Mouse (Mus musculus) spleen, postnatal 36 days (tissue): ENCODE data around the gene Hook2.
A peak's percentile ranks its signal among the peaks of the same experiment; 100 is the strongest.

Experiments used
- DNase-seq, 2 experiments: peaks; one replicate each; pipeline ENCODE4 v3.0.0; 2022; ENCODE audit warnings: low spot score in 2 of 2, mixed read lengths in 1 of 2

The Hook2 gene

DNA sequence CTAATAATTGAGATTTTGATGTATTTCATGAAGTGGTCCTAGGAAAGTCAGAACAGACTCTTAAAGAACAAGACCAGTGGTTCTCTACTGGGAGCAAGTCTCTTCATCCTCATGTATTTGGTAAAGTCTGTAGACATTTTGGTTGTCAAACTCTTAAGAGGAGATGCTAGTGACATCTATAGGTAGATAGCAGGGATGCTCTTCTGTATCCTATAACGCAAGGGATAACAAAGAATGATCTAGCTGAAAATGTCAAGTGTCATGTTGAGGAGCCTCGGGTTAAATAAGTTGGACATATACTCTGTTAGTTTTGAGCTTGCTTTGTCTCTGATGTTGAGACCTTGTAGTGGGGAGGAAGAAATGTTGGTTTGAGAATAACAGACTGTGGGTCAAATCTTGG is 37.5 kb downstream of the Hook2 start:
- DNase-seq: no peak

DNA sequence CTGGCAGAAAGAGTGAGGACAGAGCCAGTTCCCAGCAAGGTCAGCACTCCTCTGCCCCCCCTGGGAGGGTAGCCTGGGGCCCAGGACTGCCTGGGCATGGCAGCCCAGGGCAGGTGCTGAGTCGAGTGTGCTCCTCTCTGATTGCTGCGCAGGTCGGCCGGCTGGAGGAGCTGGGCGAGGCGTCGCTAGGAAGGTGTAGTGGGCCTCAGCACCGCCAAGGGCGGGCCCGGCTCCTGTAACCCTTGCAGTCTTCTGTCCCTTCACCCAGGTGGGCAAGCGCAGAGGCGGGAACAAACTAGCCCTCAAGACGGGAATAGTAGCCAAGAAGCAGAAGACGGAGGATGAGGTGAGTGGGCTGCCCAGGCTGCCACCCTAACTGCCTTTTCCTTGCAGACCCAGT is 38.9 kb downstream of the Hook2 start:
- DNase-seq: no peak

DNA sequence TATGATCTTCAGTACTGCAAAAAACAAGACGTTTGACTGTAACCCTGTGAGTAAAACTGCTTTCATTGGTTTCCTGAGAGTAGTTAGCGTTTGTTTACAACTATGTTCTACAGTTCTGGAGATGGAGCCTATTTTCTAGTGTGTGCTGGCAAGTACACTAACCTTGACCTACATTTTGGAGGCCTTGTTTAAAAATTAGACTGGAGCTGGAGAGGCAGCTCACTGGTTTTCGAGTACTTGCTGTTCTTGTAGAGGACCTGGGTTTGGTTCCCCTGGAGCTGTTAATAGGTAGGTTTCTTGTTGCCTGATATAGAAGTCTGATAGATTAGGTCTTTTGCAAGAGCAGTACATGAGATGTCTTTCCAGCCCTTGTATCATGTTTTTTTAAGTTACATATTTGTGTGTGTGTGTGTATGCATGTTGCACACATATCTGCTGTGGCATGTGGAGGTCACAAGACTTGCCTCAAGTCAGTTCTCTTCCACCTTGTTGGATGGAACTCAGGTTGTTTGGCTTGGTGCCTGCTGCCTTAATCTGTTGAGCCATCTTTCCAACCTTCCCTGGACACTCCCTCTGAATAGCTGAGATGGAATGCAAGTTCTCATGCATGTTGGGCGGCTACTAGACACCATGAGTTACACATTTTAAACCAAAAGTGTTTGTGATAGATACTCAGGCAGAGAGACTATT is 42.4 kb downstream of the Hook2 start:
- no peak for DNase-seq

DNA sequence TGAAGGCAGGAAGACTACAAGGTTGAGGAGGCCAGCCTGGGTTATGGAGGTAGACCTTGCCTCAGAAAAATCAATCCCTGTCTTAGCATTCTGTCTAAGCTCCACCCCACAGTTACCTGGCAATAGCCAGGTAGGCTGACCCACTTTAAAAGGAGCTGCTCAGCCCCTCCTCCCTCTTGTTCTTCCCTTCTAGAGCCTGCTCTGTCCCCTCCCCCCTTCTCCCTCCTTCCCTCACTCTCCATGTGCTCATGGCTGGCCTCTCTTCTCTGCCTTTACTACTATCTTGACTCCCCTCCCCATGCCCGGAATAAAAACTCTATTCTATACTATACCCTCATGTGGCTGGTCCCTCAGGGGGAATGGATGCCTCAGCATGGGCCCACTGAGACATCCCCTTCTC is 43.5 kb downstream of the Hook2 start:
- no peak for DNase-seq

DNA sequence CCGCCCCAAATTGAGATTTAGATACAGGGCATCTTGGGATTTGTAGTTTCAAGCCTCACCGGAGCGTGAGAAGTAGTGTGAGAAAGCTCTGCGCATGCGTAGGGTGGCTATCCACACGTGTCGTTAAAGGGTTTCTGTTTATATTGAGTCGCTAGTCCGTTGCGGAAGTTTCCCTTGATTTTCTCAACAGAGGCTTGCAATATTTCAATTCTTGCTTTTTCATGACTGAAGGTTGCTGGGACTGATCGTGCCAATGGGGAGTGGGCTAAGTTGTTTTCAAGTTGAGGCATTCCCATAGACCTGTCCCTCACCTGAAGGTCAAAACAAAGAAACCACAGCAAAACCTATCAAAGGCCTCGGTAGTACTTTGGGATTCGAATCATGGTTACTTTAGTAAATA is 44.4 kb downstream of the Hook2 start:
- peak; percentile 82 to 89 for DNase-seq

DNA sequence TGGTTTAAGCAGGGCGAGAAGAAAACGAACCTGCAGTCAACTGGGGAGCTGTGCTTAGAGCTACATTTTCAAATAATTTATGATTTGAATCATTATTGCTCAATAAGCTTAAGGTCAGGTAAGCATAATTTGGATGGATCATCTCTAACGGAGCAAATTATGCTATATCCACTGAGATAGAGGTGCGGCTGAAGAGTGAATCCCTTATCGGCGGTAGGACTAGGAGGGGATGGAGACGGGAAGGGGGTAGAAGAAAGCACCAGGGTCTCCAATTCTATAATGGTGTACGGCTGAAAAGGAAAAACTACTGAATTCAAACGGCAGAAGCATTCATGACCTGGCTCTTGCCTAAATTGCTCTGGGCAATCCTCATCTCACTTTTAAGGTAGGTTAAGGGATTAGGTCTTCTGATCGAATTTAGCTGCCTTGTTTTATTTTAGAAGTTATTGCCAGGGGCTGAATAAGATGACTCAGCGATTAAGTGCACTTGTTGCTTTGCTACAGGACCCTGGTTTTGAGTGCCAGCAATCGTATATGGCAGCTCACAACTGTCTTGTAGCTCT is 44.8 kb downstream of the Hook2 start:
- DNase-seq: no peak

DNA sequence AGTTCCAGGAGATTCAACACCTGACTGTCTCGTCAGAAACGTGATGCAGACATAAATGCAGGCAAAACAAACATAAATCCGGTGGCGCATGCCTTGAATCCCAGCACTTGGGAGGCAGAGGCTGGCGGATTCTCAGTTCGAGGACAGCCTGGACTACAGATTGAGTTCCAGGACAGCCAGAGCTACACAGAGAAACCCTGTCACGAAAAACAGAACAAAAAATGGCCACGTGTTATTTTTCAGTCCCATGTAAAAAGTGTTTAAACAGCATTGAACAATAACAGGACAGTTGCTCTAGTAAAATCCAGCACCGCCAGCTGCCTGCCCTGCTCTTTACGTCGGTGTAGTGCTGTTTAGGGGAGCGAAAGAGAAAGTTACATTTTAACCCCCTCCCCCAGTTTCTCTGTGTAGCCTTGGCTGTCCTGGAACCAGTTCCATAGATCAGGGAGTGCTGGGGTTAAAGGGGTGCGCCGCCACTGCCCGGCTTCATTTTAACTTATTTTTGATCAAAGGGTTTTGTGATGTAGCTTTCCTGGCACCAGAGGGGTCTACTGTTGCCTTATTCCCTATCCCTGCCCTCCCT is 45.4 kb downstream of the Hook2 start:
- peak in 1 of 2 experiments; percentile 31 for DNase-seq

DNA sequence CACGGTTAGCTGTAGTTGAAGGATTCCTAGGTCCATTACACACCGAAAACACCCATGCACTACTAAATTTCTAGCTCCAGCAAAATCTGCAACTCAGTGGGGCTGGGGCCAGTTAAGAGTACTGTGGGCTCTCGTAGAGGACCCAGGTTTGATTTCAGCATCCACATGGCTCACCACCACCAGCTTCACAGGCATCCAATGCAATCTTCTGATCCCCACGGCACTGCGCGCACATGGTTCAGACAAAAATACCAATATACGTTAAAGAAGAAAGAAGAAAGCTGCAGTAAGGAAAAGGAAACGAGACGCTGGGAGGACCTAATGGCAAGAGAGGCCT is 45.9 kb downstream of the Hook2 start:
- no peak for DNase-seq

DNA sequence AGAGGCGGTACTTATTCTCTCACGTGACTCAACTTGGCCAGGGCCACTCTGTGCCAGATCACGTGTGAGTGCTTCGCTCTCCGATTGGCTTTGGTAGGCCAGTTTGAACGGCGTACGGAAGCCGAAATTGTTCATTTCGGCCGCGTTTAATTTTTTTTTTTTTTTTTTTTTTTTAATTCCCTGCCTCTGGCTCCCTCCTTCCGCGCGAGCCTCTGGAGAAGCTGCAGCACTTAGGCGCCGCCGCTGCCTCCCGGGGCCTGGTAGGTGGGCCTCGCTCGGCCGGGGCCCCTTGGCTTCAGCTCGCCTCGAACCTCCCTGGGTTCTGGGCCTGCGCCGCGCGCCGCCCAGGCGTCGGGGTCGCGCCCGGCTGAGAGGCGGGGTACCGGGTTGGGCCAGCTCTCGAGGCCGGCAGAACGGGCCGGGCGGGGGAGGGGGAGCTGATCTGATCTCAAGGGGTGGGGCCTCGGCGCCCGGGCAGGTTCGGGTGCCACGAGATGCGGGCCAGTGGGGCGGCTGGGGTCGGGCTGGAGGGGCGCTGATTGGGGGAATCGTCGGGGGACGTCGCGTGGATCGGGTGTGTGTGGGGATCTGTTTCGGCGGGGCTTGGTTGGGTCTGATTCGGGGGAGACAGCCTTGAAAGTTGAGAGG is 46.4 kb downstream of the Hook2 start, which contains the start of gene Tnpo2:
Gene Tnpo2 (plus strand): TSS at position 198 of the 648 bp plus-strand sequence.
- DNase-seq: peak; percentile 92 to 94

DNA sequence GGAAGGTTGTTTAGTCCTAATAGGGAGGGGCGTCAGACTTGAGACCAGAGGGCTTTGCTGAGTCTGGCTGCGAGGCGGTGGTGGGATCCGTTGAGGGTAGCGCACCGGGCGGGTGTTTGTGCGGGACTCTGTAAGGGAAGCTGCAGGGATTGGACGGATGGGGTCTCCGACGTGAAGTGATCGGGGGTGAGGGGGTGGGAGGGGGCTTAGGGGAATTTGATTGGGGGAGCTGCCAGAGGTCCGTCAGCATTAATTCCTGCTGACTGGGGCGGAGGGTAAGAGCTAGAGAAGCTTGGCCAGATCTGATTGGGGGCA is 46.9 kb downstream of the Hook2 start:
- no peak for DNase-seq

DNA sequence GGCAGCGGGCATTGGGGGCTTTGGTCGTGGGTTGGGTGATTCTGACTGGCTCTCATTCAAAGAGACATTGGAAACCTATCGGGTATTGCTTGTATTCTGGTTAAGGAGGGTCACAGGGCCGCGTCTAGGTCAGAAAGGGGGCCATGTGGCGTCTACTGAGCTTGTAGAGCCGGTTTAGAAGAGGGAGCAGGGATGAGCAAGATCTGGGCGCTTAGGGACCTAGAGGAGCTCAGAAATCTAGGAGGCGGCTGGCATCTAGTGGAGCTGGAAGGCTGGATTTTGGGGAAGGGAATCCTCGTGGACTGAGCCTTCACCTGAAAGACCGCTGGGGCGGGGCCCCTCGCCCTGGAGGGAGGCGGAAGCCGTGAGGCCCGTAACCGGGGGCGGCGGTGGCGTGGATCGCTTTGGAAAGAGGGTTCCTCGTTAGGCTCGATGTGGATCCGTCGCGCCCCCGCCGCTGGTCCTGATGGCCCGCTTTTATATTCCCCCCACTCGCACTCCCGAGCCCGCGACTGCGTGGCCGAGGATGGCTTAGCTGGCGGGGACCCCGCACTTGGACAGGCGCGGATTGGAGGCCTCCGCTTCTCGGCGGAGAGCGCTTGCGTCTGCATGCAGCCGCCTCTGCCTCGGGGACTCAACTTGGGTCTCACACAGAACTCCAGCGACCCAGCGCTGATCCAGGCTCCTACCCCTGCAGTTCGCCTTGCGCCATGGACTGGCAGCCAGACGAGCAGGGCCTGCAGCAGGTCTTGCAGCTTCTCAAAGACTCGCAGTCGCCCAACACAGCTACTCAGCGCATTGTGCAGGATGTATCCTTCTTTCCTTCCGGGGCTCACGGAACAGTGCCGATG is 47.5 kb downstream of the Hook2 start:
- peak; percentile 54 to 59 for DNase-seq

DNA sequence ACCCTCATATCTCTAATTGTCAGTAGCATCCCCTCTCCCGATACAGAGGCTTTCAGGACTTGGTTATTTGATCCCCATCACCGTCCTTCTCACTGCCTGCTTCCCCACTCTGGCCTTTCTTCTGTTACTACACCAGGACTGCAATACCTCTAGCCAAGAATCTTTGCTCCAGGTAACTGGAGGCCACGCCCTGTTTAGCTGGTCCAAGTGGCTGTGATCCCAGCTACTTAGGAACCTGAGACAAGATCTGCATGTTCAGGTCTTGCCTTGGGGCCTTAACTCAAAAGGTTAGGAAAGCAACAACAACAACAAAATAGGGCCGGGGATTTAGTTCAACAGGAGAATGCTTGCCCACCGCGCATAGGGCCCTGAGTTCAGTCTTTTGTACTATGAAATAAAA is 53.2 kb downstream of the Hook2 start:
- DNase-seq: no peak
